Mouse (Mus musculus) urinary bladder, adult 2 months (tissue): ENCODE results near the gene Pkd1l2. TPM values are rescaled to one million over a fixed set of nuclear protein-coding genes. Genes with fewer than 3 reads are reported as not detected.

ENCODE experiments used
- DNase-seq: peaks from one replicate; pipeline ENCODE4 v3.0.0; 2022; ENCODE audit warnings: low spot score
- polyA plus RNA-seq: library from polyadenylated mRNA; depleted of rRNA; stranded (reverse); fragments of >200 nt; gene quantifications from 2 replicates; pipeline ENCODE4 v1.2.3, GENCODE M21; 2012; rRNA removed

Gene Pkd1l2
- polyA plus RNA-seq, 1 experiment, result 0.07 TPM

GRCm38 (mm10) chr8:116975066-116975465 lies 107.2 kb downstream of the Pkd1l2 start:
- DNase-seq, result no peak

GRCm38 (mm10) chr8:116969531-116969930 lies 112.7 kb downstream of the Pkd1l2 start:
- no peak for DNase-seq

- DNase-seq, result no peak
Observed at GRCm38 (mm10) chr8:116954415-116954814, 127.8 kb downstream of the Pkd1l2 start.

GRCm38 (mm10) chr8:116952428-116952827 lies 129.8 kb downstream of the Pkd1l2 start:
- DNase-seq, result no peak

GRCm38 (mm10) chr8:116951778-116952177 lies 130.5 kb downstream of the Pkd1l2 start:
- DNase-seq, result no peak

GRCm38 (mm10) chr8:116951369-116951768 lies 130.9 kb downstream of the Pkd1l2 start:
- no peak for DNase-seq

GRCm38 (mm10) chr8:116947589-116947988 lies 134.7 kb downstream of the Pkd1l2 start:
- DNase-seq, result no peak

DNA sequence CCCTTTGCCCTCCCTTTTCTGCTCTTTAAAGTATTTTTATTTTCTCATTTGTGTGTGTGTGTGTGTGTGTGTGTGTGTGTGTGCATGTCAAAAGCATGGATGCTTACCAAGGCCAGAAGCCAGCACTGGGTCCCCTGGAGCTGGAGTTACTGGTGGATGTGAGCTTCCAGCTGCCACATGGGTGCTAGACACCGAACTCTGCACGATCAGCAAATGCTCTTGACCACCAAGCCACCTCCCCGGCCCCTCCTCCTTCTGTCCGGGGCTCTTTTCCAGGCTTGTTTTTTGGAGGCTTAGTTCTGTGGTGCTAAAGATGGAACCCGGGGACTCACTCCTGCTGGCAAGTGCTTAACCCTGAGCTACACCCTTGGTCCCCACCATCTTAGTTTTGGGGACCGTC lies 135.4 kb downstream of the Pkd1l2 start:
- DNase-seq, result no peak

DNA sequence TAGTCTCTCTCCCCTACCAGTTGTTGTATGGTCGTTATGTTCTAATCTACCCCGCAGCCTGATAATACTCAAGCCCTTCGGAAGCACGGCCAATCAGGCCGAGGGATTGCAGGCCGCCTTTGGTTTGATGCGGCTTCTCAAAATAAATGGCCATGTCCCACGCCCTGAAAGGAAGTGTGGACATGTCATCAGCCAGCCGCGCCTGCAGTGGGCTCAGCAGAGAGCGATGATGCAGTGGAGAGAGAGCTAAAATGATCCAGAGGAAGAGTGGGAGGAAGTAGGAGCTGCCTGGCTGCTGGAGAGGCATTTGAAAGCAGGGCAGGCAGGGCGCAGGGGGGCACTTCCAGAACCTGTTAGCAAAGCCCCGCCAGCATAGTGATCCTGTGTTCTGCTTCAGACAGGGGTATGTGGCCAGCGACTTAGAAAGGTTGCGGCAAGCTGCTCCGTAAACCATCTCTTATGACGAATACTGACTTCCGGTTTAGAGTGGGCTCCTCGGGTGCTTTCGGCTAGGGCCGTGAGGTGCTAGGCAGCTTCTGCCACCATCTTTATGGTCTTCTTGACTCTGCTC lies 135.9 kb downstream of the Pkd1l2 start:
- DNase-seq, result no peak

Other genes starting within 250 kb of the Pkd1l2 start
- 10.1 and 11.3 TPM in 2 replicates for gene Cmc2, start 161.0 kb downstream of the Pkd1l2 start, polyA plus RNA-seq
- 2.2 and 2.8 TPM in 2 replicates for gene Cenpn, start 160.7 kb downstream of the Pkd1l2 start, polyA plus RNA-seq
- 11.2 and 13.4 TPM in 2 replicates for gene Atmin, start 139.1 kb downstream of the Pkd1l2 start, polyA plus RNA-seq
- 0.47 TPM in 2 replicates for gene 1700030J22Rik, start 103.5 kb downstream of the Pkd1l2 start, polyA plus RNA-seq
- gene Gcsh, start 88.9 kb downstream of the Pkd1l2 start, polyA plus RNA-seq, result 60.5 and 70.1 TPM in 2 replicates
- 0.21 and 0.25 TPM in 2 replicates for gene Bco1, start 13.4 kb upstream of the Pkd1l2 start, polyA plus RNA-seq
- 8.2 and 9.5 TPM in 2 replicates for gene Gan, start 75.7 kb upstream of the Pkd1l2 start, polyA plus RNA-seq
- gene Cmip, start 174.6 kb upstream of the Pkd1l2 start, polyA plus RNA-seq, result 39.4 and 48.7 TPM in 2 replicates